Mouse (Mus musculus): ENCODE measurements at regions not wholly inside any gene's neighbourhood (a gene's known extent, or its start where the extent isn't known, plus 50 kb on each side); places are given as distances from the start of the nearest gene placed in this dataset.

GRCm38 (mm10) chr9:61144685-61145318, 227.4 kb upstream of the Tle3 start:
- DNase-seq: no peak

- no peak for DNase-seq
These were observed 226.4 kb upstream of the Tle3 start for GRCm38 (mm10) chr9:61145738-61146137.

GRCm38 (mm10) chr9:61151201-61151600, 221.0 kb upstream of the Tle3 start:
- no peak for DNase-seq

GRCm38 (mm10) chr9:61151901-61152337, 220.2 kb upstream of the Tle3 start:
- DNase-seq: no peak

GRCm38 (mm10) chr9:61154721-61155120, 217.4 kb upstream of the Tle3 start:
- no peak for DNase-seq

- DNase-seq: no peak
These were observed 216.3 kb upstream of the Tle3 start for GRCm38 (mm10) chr9:61155851-61156250.

GRCm38 (mm10) chr9:61158192-61158770, 213.9 kb upstream of the Tle3 start:
- DNase-seq: no peak

- DNase-seq: no peak
These were observed 213.0 kb upstream of the Tle3 start for GRCm38 (mm10) chr9:61159159-61159558.

- no peak for DNase-seq
These were observed 212.6 kb upstream of the Tle3 start for GRCm38 (mm10) chr9:61159616-61160015.

GRCm38 (mm10) chr9:61162884-61163283, 209.3 kb upstream of the Tle3 start:
- no peak for DNase-seq

- DNase-seq: no peak
These were observed 208.4 kb upstream of the Tle3 start for GRCm38 (mm10) chr9:61163671-61164288.

- DNase-seq: no peak
These were observed 207.5 kb upstream of the Tle3 start for GRCm38 (mm10) chr9:61164501-61165251.

GRCm38 (mm10) chr9:61166115-61166514, 206.1 kb upstream of the Tle3 start:
- DNase-seq: no peak

- DNase-seq: no peak
These were observed 204.9 kb upstream of the Tle3 start for GRCm38 (mm10) chr9:61167097-61167842.

GRCm38 (mm10) chr9:61168931-61169330, 203.2 kb upstream of the Tle3 start:
- DNase-seq: no peak

- DNase-seq: no peak
These were observed 202.6 kb upstream of the Tle3 start for GRCm38 (mm10) chr9:61169506-61170090.

- DNase-seq: no peak
These were observed 201.2 kb upstream of the Tle3 start for GRCm38 (mm10) chr9:61170921-61171320.

- DNase-seq: no peak
These were observed 199.7 kb upstream of the Tle3 start for GRCm38 (mm10) chr9:61172421-61172820.

GRCm38 (mm10) chr9:61173548-61173947, 198.6 kb upstream of the Tle3 start:
- DNase-seq: no peak

- no peak for DNase-seq
These were observed 196.8 kb upstream of the Tle3 start for GRCm38 (mm10) chr9:61175381-61175780.

- no peak for DNase-seq
These were observed 195.3 kb upstream of the Tle3 start for GRCm38 (mm10) chr9:61176856-61177255.
